Mouse (Mus musculus) CH12.LX (cell line): ENCODE data around the gene Gm20388.

Experiments
- CHD2 ChIP-seq: IDR thresholded peaks from 2 replicates; pipeline ENCODE4 v1.6.1; 2011; ENCODE audit warnings: low read length, improper control_type of control experiment
- GABPA ChIP-seq: IDR thresholded peaks from 2 replicates; pipeline ENCODE4 v1.6.1; 2012; ENCODE audit warnings: low read depth, low read length, improper control_type of control experiment, inconsistent platforms; ENCODE audit not compliant: insufficient replicate concordance
- NELFE ChIP-seq: IDR thresholded peaks from 2 replicates; pipeline ENCODE4 v1.6.1; 2011; ENCODE audit warnings: low read depth, low read length, improper control_type of control experiment
- NRF1 ChIP-seq: IDR thresholded peaks from 2 replicates; pipeline ENCODE4 v1.6.1; 2014; ENCODE audit warnings: low read depth, mild to moderate bottlenecking, inconsistent platforms, low read length, improper control_type of control experiment, moderate library complexity

DNA sequence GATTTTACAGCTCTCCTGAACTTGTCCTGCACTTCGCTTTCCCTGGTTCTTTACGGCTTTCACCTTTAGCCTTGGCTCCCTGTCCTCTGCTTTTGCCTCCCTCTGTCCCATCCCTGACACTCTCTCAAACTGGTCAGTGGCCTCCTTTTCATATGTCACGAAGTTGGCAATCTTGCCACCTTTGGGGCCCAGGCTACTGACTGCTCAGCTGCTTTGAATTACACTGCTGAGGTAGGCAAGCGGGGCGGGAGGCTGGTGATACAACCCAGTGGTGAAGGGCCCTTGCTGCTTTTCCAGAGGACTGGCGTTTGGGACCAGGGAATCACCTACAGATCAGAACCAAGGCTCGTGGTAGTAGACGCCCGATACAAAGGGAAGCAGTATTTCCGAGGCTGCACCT is 3465.1 kb downstream of the Gm20388 start:
- no peak for TF ChIP-seq GABPA
- TF ChIP-seq NELFE, result no peak
- no peak for TF ChIP-seq NRF1
- no peak for TF ChIP-seq CHD2
